Mouse (Mus musculus): ENCODE results near the gene Apobec4. TPM values are rescaled to one million over a fixed set of nuclear protein-coding genes. Genes with fewer than 3 reads are reported as not detected.
A peak's percentile ranks its signal among the peaks of the same experiment; 100 is the strongest.

Apobec4 gene
- polyA plus RNA-seq, 1 experiment from 2014 or later: not detected

DNA sequence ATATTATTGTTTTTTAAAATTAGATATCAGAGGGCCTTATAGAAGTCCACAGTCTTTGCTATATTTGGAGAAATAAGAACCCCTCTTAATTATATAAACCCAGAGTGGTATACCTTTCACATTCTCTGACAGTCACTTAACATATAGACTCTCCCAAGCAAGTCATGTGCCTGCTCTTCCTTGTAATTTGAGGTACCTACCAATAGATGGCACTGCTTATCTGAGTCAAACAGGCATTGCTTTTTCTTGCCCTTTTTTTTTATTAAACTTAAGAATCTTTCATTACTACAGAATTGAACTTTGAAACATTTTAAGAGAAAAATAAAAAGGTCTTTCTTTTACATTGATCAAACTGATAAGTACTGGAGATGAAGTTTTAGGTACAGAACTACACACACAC, 26.1 kb upstream of the Apobec4 start:
- ATAC-seq (ENCODE audit: low FRiP score, low read depth): no peak
- no peak overlapping the region for H3K27ac ChIP-seq

DNA sequence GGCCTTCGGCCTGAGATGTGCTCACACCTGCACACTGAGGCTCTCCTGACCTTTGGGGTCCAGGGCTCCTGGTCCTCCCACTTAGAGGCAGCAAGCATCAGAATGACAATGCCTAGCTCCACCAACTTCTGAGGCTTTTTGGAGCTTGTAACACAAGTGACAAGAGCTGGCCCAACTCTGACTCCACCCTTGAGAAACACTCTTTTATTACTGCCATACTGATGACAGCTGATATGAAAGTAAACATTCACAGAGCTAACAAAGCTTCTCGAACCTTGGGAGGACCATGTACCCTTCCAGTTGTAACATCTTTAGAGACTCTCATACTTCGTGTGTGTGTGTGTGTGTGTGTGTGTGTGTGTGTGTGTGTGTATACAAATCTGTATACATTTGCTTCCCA, 24.3 kb upstream of the Apobec4 start:
- Histone ChIP-seq H3K9ac (no peak overlapping the region), H3K27me3 (no peaks in the 10 kb centered on the region), H3K4me1 (peaks cover 10% of the 10 kb centered on the region; the same call in 1 of the 2 replicates), H3K36me3 (no peaks in the 10 kb centered on the region), H3K4me3 (no peak overlapping the region), H3K4me2 (replicated peaks) (no peak overlapping the region), H3K27ac (no peak overlapping the region), H3K9me3 (no peaks in the 10 kb centered on the region)
- WGBS: 71% methylated on average over 3 of the region's 3 CpGs
- ATAC-seq (ENCODE audit: low FRiP score, low read depth): no peak

More for the DNA sequence above, 26.1 kb upstream of the Apobec4 start:
- no peaks in the 10 kb centered on the region for H3K27me3 ChIP-seq
- no peak overlapping the region for H3K9ac ChIP-seq
- no peak overlapping the region for H3K4me2 ChIP-seq (replicated peaks)
- H3K9me3 ChIP-seq: no peaks in the 10 kb centered on the region
- no peak overlapping the region for H3K4me3 ChIP-seq
- H3K36me3 ChIP-seq: no peaks in the 10 kb centered on the region
- H3K4me1 ChIP-seq: peaks cover 12% of the 10 kb centered on the region; the same call in 1 of the 2 replicates

DNA sequence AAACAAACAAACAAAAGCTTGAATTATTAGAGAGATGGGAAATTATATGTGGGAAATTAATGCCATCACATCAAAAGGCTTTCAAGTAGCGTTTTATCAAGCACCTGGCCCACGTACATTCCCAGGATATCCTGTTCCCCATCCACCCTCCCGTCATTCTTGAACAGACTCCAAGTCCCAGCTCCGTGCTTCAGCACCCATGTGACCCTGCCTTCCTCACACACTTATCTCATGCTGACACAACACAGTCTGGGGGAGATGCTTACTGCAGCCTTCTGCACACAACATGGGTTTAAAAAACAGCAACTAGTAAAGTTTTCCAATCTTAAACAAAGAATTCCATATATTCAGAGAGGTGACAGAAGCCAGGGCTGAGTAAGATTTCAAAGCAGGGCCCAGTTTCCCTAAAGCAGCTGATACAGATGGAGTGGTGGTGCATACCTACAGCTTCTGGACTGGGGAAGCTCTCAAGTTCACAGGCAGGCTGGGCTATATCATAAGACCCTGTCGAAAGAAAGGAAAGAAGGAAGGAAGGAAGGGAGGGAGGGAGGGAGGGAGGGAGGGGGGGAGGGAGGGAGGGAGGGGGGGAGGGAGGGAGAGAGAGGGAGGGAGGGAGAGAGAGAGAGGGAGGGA, 22.6 kb upstream of the Apobec4 start:
- H3K4me2 ChIP-seq (replicated peaks): no peak overlapping the region
- WGBS: 56% methylated on average over 4 of the region's 5 CpGs

DNA sequence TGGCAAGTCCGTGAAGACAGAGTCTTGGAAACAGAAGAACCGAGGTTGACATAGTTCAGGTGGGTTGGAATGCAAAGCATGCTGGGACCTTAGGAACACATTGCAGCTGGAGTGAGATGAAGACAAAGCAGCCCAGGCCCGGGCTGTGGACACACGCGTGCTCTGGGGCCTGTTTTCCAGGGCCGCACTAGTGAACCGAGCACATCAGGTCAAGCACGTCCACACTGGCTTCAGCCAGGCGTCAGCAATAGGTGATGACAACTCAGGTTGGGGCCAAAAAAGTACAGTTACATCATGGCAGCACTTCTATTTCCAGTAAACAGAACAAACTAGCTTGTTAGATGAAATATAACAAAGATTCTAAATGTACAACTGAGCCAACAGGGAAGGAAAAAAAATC, 11.6 kb upstream of the Apobec4 start:
- 83% methylated on average over 9 of the region's 9 CpGs for WGBS
- Histone ChIP-seq H3K9me3 (no peaks in the 10 kb centered on the region), H3K4me3 (no peak overlapping the region), H3K4me1 (peaks cover 9% of the 10 kb centered on the region; the same call in 1 of the 2 replicates), H3K9ac (no peak overlapping the region), H3K4me2 (replicated peaks) (no peak overlapping the region), H3K27me3 (no peaks in the 10 kb centered on the region), H3K27ac (no peak overlapping the region), H3K36me3 (no peaks in the 10 kb centered on the region)
- ATAC-seq (ENCODE audit: low FRiP score, low read depth): no peak

More for the DNA sequence above, 22.6 kb upstream of the Apobec4 start:
- H3K27me3 ChIP-seq: no peaks in the 10 kb centered on the region
- H3K4me3 ChIP-seq: no peak overlapping the region
- no peak for ATAC-seq (ENCODE audit: low FRiP score, low read depth)
- no peak overlapping the region for H3K27ac ChIP-seq
- H3K9ac ChIP-seq: no peak overlapping the region
- H3K4me1 ChIP-seq: peaks cover 8% of the 10 kb centered on the region; the same call in 1 of the 2 replicates
- no peaks in the 10 kb centered on the region for H3K9me3 ChIP-seq
- H3K36me3 ChIP-seq: no peaks in the 10 kb centered on the region

DNA sequence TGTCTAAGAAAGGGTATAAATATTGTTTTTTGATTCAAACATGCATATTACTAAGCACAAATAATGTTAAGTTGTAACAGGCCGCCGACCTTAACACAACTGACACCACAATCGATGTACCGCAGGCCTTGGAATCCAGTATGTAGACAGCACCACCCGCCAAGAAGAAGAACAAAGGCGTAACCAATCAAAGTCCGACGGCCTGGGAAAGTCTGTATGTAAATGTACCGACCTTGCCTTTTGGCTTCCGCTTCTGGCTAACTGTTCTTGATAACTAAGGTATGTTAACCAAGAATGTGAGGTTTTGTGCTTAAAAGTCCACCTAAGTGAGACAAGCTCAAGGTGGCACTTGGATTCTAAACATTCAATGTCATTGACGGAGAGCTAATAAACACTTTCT, 11.0 kb upstream of the Apobec4 start:
- no peak for ATAC-seq (ENCODE audit: low FRiP score, low read depth)
- Histone ChIP-seq H3K27me3 (no peaks in the 10 kb centered on the region), H3K9ac (no peak overlapping the region), H3K4me3 (no peak overlapping the region), H3K9me3 (no peaks in the 10 kb centered on the region), H3K4me1 (peaks cover 9% of the 10 kb centered on the region; the same call in 1 of the 2 replicates), H3K27ac (no peak overlapping the region), H3K36me3 (no peaks in the 10 kb centered on the region), H3K4me2 (replicated peaks) (no peak overlapping the region)
- WGBS: 94% methylated on average over 11 of the region's 11 CpGs

DNA sequence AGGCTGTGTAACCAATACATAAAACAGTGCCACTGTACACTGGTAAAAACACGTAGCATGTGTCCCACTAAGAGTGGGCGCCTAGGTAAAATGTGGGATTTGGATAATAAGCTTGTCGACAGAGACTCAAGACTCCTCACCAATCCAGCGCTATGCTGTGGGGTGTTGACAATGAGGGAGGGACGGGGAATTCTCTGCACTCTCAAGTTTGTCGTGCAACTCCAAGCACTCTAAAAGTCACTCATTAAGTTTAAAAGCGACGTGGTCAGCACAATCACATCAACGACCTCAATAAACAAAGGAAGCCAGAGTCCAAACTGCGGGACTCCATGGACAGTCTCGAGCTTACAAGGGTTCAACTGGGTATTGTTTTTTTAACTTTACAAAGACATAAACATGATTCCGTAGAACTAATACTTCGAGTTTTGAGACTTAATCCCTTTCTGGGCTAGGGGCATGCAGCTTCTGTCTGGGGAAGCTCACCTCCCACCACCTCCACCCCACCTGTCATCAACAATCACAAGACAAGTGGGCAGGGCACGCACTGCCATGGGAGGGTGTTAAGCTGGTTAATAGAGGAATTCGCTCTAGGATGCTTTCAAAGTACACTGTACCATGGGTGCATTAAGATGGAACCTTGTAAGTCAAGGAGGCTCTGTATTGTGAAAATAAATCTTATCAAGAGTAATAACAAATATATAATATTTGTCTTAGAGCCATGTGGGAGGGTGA, 7.1 kb upstream of the Apobec4 start:
- H3K36me3 ChIP-seq: no peaks in the 10 kb centered on the region
- no peak overlapping the region for H3K9ac ChIP-seq
- H3K4me2 ChIP-seq (replicated peaks): no peak overlapping the region
- peaks cover 6% of the 10 kb centered on the region; the same call in 1 of the 2 replicates for H3K4me1 ChIP-seq
- no peaks in the 10 kb centered on the region for H3K27me3 ChIP-seq
- no peaks in the 10 kb centered on the region for H3K9me3 ChIP-seq
- no peak overlapping the region for H3K27ac ChIP-seq
- ATAC-seq (ENCODE audit: low FRiP score, low read depth): no peak
- WGBS: 52% methylated on average over 15 of the region's 15 CpGs
- no peak overlapping the region for H3K4me3 ChIP-seq

DNA sequence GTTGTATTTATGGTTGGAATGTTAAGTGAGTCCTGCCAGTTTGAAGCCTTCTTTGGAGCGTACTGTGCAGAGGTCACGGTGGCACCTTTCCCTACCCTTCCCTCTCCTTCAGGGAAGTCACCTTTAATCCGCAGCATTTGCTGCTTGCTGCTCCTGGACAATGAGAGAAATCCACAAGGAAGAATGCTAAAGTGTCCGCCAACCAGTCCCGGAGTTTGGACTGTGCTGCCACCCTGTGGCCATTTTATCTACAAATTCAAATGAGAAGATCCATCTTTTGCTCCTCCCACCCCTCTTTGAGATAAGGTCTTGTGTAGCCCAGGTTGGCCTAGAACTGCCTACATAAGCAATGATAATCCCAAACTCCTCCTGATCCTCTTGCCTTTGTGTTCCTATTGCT, 3.9 kb upstream of the Apobec4 start:
- WGBS: 7% methylated on average over 5 of the region's 5 CpGs
- no peak overlapping the region for H3K9ac ChIP-seq
- H3K4me1 ChIP-seq: 0 out of 2 replicates have a peak, but pooled peaks cover 3% of the 10 kb centered on the region
- H3K27me3 ChIP-seq: no peaks in the 10 kb centered on the region
- ATAC-seq (ENCODE audit: low FRiP score, low read depth): peak; percentile 19; the same call in 1 of the 2 replicates
- H3K4me3 ChIP-seq: no peak overlapping the region
- H3K27ac ChIP-seq: no peak overlapping the region
- no peaks in the 10 kb centered on the region for H3K9me3 ChIP-seq
- H3K36me3 ChIP-seq: no peaks in the 10 kb centered on the region
- no peak overlapping the region for H3K4me2 ChIP-seq (replicated peaks)

DNA sequence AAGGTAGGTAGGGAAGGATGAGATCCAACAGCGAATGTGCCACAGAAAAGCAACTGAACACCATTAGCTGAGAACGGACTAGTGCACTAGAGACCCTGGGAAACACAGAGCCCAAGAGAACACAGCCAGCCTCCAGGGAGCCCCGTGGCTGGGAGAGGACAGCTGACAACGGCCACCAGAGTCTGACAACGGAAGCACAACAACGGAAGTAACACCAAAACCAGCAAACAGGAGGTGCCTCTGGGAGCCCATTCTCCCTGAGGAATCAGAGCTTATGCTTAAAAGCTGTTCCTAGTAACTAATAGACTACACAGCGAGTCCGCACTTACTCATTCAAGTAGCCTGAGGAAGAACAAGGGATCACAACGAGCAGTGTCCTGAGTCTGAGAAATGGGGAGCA, 1.1 kb upstream of the Apobec4 start:
- Histone ChIP-seq H3K4me2 (replicated peaks) (no peak overlapping the region), H3K4me1 (0 out of 2 replicates have a peak, but pooled peaks cover 3% of the 10 kb centered on the region), H3K27ac (no peak overlapping the region), H3K9me3 (no peaks in the 10 kb centered on the region), H3K4me3 (no peak overlapping the region), H3K9ac (no peak overlapping the region), H3K36me3 (no peaks in the 10 kb centered on the region), H3K27me3 (no peaks in the 10 kb centered on the region)
- ATAC-seq (ENCODE audit: low FRiP score, low read depth): no peak
- WGBS: 77% methylated on average over 9 of the region's 9 CpGs

DNA sequence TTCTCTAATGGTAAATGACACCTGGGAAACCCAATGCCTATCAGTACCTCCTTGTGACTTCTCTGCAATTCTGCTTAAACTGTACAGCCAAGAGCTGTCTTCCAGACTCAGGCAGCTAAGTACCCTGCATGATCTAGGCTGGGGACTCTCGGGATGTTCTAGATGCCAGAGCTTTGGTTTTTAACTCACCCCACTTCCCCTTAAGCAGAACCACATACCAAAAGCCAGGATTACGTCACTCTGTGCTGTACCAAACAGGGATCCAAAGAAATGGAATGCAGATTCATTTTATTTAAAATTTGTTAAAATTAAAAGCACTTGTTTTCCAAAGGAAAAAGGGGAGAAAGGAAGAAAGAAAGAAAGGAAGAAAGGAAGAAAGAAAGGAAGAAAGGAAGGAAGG, 11.4 kb downstream of the Apobec4 start:
- H3K27ac ChIP-seq: no peak overlapping the region
- no peak overlapping the region for H3K4me2 ChIP-seq (replicated peaks)
- H3K4me3 ChIP-seq: no peak overlapping the region
- H3K4me1 ChIP-seq: peaks cover 13% of the 10 kb centered on the region
- no peaks in the 10 kb centered on the region for H3K9me3 ChIP-seq
- no peak for ATAC-seq (ENCODE audit: low FRiP score, low read depth)
- WGBS: 76% methylated on average over 2 of the region's 2 CpGs
- peaks cover 8% of the 10 kb centered on the region for H3K27me3 ChIP-seq
- no peaks in the 10 kb centered on the region for H3K36me3 ChIP-seq
- no peak overlapping the region for H3K9ac ChIP-seq

DNA sequence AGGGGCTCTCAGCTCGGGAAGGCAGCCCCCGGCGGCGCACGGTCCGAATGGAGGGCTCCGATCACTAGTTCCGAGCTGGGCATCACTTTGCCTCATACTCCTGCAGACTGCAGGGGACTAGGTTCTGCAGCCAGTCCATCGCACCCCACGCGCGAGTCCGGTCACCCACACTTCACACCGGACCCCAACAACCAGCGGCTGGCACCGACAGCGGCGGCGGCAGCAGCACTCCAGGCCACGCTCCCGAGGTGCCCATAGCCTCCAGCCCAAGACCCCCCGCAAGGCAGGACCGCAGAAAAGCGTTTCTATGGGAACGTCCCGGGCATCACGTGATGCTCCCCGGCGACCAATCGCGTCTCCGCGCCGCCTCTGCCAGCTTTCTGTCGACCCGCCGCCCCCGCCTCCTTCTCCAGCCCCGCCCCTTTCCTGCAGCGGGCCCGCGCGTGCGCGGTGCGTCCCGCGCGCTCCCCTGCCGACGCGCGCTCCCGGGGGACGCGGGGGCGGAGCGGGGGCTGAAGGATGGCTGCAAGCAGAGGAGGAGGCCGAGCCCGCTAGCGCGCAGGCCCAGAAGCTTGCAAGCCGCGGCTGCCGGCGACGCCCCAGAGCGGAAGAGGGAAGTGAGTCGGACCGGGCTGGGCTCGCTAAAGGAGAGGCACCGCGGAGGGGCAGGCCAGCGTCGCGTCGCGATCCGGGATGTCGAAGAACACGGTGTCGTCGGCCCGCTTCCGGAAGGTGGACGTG, 15.9 kb downstream of the Apobec4 start, which contains the start of the genes Rgl1 and Arpc5:
Gene Rgl1, minus strand, starts transcription at position 320 of the 741 bp plus-strand sequence.
Gene Arpc5, plus strand, starts transcription at position 511 of the 741 bp plus-strand sequence.
- ATAC-seq (ENCODE audit: low FRiP score, low read depth): peak; percentile 97
- WGBS: under 1% methylated on average over 84 of the region's 86 CpGs
- H3K36me3 ChIP-seq: peaks cover 16% of the 10 kb centered on the region
- H3K9me3 ChIP-seq: no peaks in the 10 kb centered on the region
- peak within 1 kb of the TSS; percentile 97 for H3K4me2 ChIP-seq (replicated peaks)
- H3K4me1 ChIP-seq: peaks cover 19% of the 10 kb centered on the region
- peak within 1 kb of the TSS; percentile 72; the same call in 1 of the 2 replicates for H3K27ac ChIP-seq
- H3K4me3 ChIP-seq: peak within 1 kb of the TSS; percentile 98
- H3K9ac ChIP-seq: peak within 1 kb of the TSS; percentile 95
- H3K27me3 ChIP-seq: peaks cover 8% of the 10 kb centered on the region

DNA sequence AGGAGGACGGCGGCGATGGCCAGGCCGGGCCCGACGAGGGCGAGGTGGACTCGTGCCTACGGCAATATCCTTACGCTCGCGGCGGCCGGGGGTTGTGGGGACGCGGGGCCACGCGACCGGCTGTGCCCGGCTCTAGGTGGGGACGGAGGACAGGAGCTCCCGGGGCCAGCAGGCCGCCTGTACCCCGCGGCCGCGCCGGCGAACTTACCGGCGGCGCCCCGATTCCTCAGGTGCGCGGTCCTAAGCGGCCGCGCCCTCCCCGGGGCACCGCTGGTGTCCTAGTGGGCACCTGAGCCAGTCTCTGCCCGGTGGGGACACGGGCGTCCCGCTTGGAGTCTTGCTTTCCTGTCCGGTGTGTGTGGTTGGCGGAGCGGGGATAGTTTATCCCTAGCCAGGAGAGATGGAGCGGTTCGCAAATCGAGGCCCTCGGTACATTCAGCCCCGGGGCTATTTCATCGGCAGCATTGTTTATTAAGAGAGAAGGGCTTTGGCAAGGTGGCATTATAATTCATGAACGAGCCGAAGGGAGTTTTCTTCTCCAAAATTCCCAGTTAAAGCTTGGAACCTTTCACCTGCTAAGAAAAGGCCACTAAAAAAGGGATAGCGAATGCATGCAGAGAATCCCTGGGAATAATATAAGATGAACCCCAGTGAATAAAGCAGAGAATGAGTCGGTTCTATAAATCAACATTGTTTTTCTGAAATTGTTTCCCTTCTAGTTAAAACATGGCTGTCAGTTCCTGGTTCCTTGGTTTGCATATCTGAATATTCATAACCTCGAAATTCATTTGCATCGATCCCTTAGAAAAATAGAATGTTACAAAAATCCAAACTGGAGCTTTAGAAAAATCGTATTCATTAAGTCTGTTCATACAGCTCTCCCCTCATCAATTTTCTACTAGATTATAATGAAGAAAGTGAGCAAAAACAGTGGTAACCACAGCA, 16.7 kb downstream of the Apobec4 start:
- Histone ChIP-seq H3K4me2 (replicated peaks) (peak overlapping the region; percentile 97), H3K9me3 (no peaks in the 10 kb centered on the region), H3K36me3 (peaks cover 24% of the 10 kb centered on the region), H3K4me3 (peak overlapping the region; percentile 98), H3K4me1 (peaks cover 19% of the 10 kb centered on the region), H3K27ac (peak overlapping the region; percentile 72; the same call in 1 of the 2 replicates), H3K9ac (peak overlapping the region; percentile 95), H3K27me3 (peaks cover 8% of the 10 kb centered on the region)
- WGBS: 3% methylated on average over 59 of the region's 60 CpGs
- ATAC-seq (ENCODE audit: low FRiP score, low read depth): peak; percentile 46; the same call in 1 of the 2 replicates
